Mouse (Mus musculus) liver, postnatal 0 days (tissue): Measurements from ENCODE around the gene Exo5. TPM values are rescaled to one million over a fixed set of nuclear protein-coding genes. Genes with fewer than 3 reads are reported as not detected.

Experiments
- ATAC-seq: fragments of 200-750 bp; cut with Nextera tagmentation; 2 replicates; pipeline ENCODE4 v1.8.0; 2017; ENCODE audit warnings: mild to moderate bottlenecking, moderate library complexity
- DNase-seq: peaks from one replicate; pipeline ENCODE4 v3.0.0-alpha.2; 2016
- H3K27ac ChIP-seq: fragments of 300-500 bp; sonication (generic); 2 replicates; pipeline ENCODE4 v1.5.1; 2014; ENCODE audit warnings: antibody characterized with exemption, moderate library complexity, mild to moderate bottlenecking, low read depth
- H3K27me3 ChIP-seq: fragments of 300-500 bp; sonication (generic); 2 replicates; pipeline ENCODE4 v1.6.1; 2014; ENCODE audit warnings: low read length, control low read depth, mixed read lengths; ENCODE audit not compliant: insufficient read depth
- H3K36me3 ChIP-seq: fragments of 300-500 bp; sonication (generic); replicated peaks from 2 replicates; pipeline ENCODE4 v1.6.1; 2014; ENCODE audit warnings: mild to moderate bottlenecking, control low read depth, low read length, moderate library complexity, mixed read lengths; ENCODE audit not compliant: insufficient read depth
- H3K4me1 ChIP-seq: fragments of 300-500 bp; sonication (generic); 2 replicates; pipeline ENCODE4 v1.6.1; 2014; ENCODE audit warnings: antibody characterized with exemption, mild to moderate bottlenecking, control low read depth; ENCODE audit not compliant: insufficient read depth
- H3K4me2 ChIP-seq: fragments of 300-500 bp; sonication (generic); 2 replicates; pipeline ENCODE4 v1.6.1; 2014; ENCODE audit warnings: low read depth, mild to moderate bottlenecking, low read length, moderate library complexity, mixed read lengths
- H3K4me3 ChIP-seq: fragments of 300-500 bp; sonication (generic); 2 replicates; pipeline ENCODE4 v1.5.1; 2014; ENCODE audit warnings: low read depth, low read length
- H3K9ac ChIP-seq: fragments of 300-500 bp; sonication (generic); replicated peaks from 2 replicates; pipeline ENCODE4 v1.6.1; 2014; ENCODE audit warnings: mild to moderate bottlenecking, moderate library complexity
- H3K9me3 ChIP-seq: fragments of 300-500 bp; sonication (generic); 2 replicates; pipeline ENCODE4 v1.6.1; 2016; ENCODE audit warnings: mild to moderate bottlenecking, control low read depth, low read length, mixed read lengths
- CTCF ChIP-seq: sonication (generic); IDR thresholded peaks from 2 replicates; pipeline ENCODE4 v1.5.1; 2016; ENCODE audit warnings: antibody characterized with exemption, low read depth
- EP300 ChIP-seq: IDR thresholded peaks from 2 replicates; pipeline ENCODE4 v1.6.1; 2016; ENCODE audit warnings: antibody characterized with exemption, low read depth, mild to moderate bottlenecking
- WGBS: fragments of 180-500 bp; shearing (Covaris S2); extraction: QIAGEN DNeasy Blood & Tissue Kit; methylation state at CpG from one replicate; pipeline ENCODE4 v1.1.7; 2014; ENCODE audit not compliant: insufficient replicate concordance; 5-methylcytosine and 5-hydroxymethylcytosine counted together
- microRNA-seq: library from miRNA; unstranded; fragments of <30 nt; microRNA quantifications from one replicate; pipeline ENCODE4, GENCODE M21; 2016
- polyA plus RNA-seq: library from polyadenylated mRNA; unstranded; fragments of >200 nt; fragmentation: Nextera tagmentation; extraction: Ambion mirVana; gene quantifications from 2 replicates; pipeline ENCODE4 v1.2.1, GENCODE M21; 2015

Exo5 gene
- polyA plus RNA-seq, 1 experiment from 2014 or later, result 3.7 TPM

DNA sequence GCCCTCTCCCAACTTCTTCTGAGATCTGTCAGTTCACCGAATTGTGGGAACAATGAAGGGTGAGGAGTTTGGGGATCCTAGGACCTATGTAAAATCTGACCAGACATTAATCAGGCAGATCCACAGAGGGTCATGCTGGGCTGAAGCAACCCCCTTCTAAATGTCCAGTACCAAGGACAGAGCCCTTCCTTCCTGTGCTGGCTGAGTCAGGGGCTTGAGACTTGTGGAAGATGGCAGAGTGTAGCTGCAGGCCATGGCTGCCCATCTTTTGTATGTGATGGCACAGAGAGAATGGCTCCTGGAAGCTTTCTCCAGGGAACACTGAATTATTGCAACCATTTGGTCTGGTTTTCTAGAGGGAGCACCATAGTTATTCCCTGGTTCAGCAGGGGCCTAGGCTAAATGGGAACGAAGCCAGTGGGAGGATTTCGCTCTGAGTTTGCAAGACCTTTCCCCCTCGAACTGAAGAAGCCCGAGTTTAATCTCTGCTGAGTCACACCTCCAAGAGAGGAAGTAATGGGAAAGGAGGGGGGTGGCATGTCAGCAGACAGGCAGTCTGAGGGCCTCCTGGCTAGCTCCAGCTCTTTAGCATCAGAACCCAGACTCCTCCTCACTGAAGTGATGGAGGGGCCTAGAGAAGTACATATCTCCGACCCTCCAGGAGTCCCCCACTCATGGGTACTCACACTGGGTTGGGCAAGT is 43.9 kb downstream of the Exo5 start:
- TF ChIP-seq CTCF, result no peak
- TF ChIP-seq EP300, result no peak
- Histone ChIP-seq H3K27ac (no peak overlapping the region), H3K36me3 (no peaks in the 10 kb centered on the region), H3K4me3 (no peak overlapping the region), H3K4me2 (no peak overlapping the region), H3K9ac (no peak overlapping the region), H3K4me1 (peaks cover 8% of the 10 kb centered on the region), H3K9me3 (no peaks in the 10 kb centered on the region), H3K27me3 (0 out of 2 replicates have a peak, but pooled peaks cover 2% of the 10 kb centered on the region)
- no peak for ATAC-seq
- 36% methylated on average over 6 of the region's 6 CpGs for WGBS
- no peak for DNase-seq

GRCm38 (mm10) chr4:120879386-120879785 is 45.4 kb downstream of the Exo5 start:
- TF ChIP-seq CTCF (no peak), EP300 (no peak)
- Histone ChIP-seq H3K4me1 (no peaks in the 10 kb centered on the region), H3K27ac (no peak overlapping the region), H3K4me2 (no peak overlapping the region), H3K9me3 (no peaks in the 10 kb centered on the region), H3K27me3 (0 out of 2 replicates have a peak, but pooled peaks cover 2% of the 10 kb centered on the region), H3K4me3 (no peak overlapping the region), H3K36me3 (no peaks in the 10 kb centered on the region), H3K9ac (no peak overlapping the region)
- ATAC-seq, result no peak
- WGBS, result 47% methylated on average over 4 of the region's 4 CpGs
- no peak for DNase-seq

GRCm38 (mm10) chr4:120878728-120879127 is 46.1 kb downstream of the Exo5 start:
- 79% methylated on average over 3 of the region's 3 CpGs for WGBS
- no peaks in the 10 kb centered on the region for H3K36me3 ChIP-seq
- no peak overlapping the region for H3K4me3 ChIP-seq
- no peak overlapping the region for H3K4me2 ChIP-seq
- 0 out of 2 replicates have a peak, but pooled peaks cover 2% of the 10 kb centered on the region for H3K27me3 ChIP-seq
- ATAC-seq (no peak), DNase-seq (no peak)
- no peak overlapping the region for H3K9ac ChIP-seq
- TF ChIP-seq CTCF (no peak), EP300 (no peak)
- H3K27ac ChIP-seq, result no peak overlapping the region
- H3K4me1 ChIP-seq, result no peaks in the 10 kb centered on the region
- H3K9me3 ChIP-seq, result no peaks in the 10 kb centered on the region

- no peak for ATAC-seq
- Histone ChIP-seq H3K27me3 (no peaks in the 10 kb centered on the region), H3K9ac (no peak overlapping the region), H3K4me2 (no peak overlapping the region), H3K4me1 (no peaks in the 10 kb centered on the region), H3K9me3 (no peaks in the 10 kb centered on the region), H3K27ac (no peak overlapping the region), H3K4me3 (no peak overlapping the region), H3K36me3 (no peaks in the 10 kb centered on the region)
- no peak for DNase-seq
- 68% methylated on average over 3 of the region's 3 CpGs for WGBS
- TF ChIP-seq CTCF (no peak), EP300 (no peak)
These were observed 48.9 kb downstream of the Exo5 start for GRCm38 (mm10) chr4:120875961-120876360.

Small RNA genes within 50 kb of the gene (microRNA-seq; reads per million reads assigned to microRNA genes)
- not detected for gene Mir7015

Other genes starting within 250 kb of the Exo5 start
- 0.14 and 0.20 TPM in 2 replicates for gene Kcnq4, start 176.4 kb downstream of the Exo5 start, polyA plus RNA-seq
- gene Nfyc, start 93.4 kb downstream of the Exo5 start, polyA plus RNA-seq, result 30.4 and 32.0 TPM in 2 replicates
- 0.26 and 0.31 TPM in 2 replicates for gene Rims3, start 70.2 kb downstream of the Exo5 start, polyA plus RNA-seq
- gene Zfp69, start 26.7 kb upstream of the Exo5 start, polyA plus RNA-seq, result 1.7 and 1.8 TPM in 2 replicates
- gene Smap2, start 92.2 kb upstream of the Exo5 start, polyA plus RNA-seq, result 14.9 and 17.1 TPM in 2 replicates
- 0.34 and 0.44 TPM in 2 replicates for gene Col9a2, start 114.4 kb upstream of the Exo5 start, polyA plus RNA-seq
- gene Zmpste24, start 173.2 kb upstream of the Exo5 start, polyA plus RNA-seq, result 15.5 and 16.5 TPM in 2 replicates
- gene Tmco2, start 184.2 kb upstream of the Exo5 start, polyA plus RNA-seq, result not detected in 2 replicates